Mouse (Mus musculus) right cerebral cortex, postnatal 36 days (tissue): ENCODE results near the gene Tfec.

ENCODE experiments used
- DNase-seq, 2 experiments: peaks; one replicate each; pipeline ENCODE4 v3.0.0; 2022; ENCODE audit warnings: low spot score in 2 of 2, mixed read lengths in 1 of 2

Tfec gene

GRCm38 (mm10) chr6:16898251-16898862 lies at the start of gene Tfec:
Gene Tfec, minus strand, starts transcription at chr6:16898441.
- no peak for DNase-seq

- DNase-seq, result no peak
Observed at GRCm38 (mm10) chr6:16947837-16948236, 49.6 kb upstream of the Tfec start.

- no peak for DNase-seq
Observed at GRCm38 (mm10) chr6:16943513-16943912, 45.3 kb upstream of the Tfec start.

DNA sequence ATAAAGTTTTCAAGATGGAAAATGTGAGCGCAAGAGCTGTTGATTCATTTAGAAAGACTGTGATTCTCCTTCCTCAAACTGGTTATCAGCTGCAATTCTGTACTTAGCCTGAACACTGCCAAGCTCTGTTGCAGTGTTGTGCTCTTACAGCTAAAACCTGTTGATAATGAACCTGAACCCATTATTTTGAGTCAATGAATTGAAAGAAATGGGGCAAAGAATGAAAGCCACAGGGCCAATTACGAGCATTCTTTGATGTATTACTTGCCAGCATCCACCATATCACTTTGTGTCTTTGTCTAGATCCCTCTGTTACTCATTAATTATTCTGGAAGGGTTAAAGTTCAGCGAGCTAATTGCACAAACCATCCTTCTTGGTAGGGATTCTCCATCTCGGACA lies 44.2 kb upstream of the Tfec start:
- DNase-seq, result no peak

DNA sequence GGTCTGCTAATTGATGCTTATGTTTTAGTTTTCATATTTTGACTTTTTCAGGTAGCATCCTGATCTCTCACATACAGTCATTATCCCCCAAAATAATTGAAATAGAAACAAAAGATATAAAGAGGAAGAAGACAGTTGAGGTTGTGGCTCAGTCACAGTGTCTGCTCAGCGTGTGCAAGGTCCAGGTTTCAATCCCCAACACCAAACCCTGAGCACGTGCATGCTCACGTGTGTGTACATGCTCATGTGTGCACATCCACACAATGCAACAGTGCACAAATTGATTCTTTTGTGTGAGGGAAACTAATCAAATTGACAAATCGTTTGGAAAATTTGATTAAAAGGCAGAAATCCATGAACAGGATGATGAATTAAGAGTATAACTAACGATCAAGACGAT lies 32.8 kb upstream of the Tfec start:
- no peak for DNase-seq

- DNase-seq, result no peak
Observed at GRCm38 (mm10) chr6:16920111-16920656, 21.9 kb upstream of the Tfec start.

DNA sequence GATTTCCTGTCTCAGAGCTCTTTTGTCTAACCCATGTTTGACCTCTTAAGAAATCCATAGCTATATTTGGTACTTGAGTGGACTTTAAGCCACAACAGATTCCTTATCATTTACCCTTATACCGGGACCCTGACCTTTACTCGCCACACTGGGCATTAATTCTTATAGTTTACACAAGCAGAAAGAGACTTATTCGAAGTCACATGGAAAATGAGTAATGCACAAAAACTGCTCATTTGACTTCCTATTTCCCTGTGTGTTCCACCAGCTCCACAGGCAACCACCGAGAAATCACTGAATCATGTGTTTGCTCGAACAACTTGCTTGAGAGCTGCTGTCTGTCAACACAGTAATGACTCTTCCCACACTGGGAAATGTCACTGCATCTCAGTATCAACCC lies 6.4 kb downstream of the Tfec start:
- no peak for DNase-seq

DNA sequence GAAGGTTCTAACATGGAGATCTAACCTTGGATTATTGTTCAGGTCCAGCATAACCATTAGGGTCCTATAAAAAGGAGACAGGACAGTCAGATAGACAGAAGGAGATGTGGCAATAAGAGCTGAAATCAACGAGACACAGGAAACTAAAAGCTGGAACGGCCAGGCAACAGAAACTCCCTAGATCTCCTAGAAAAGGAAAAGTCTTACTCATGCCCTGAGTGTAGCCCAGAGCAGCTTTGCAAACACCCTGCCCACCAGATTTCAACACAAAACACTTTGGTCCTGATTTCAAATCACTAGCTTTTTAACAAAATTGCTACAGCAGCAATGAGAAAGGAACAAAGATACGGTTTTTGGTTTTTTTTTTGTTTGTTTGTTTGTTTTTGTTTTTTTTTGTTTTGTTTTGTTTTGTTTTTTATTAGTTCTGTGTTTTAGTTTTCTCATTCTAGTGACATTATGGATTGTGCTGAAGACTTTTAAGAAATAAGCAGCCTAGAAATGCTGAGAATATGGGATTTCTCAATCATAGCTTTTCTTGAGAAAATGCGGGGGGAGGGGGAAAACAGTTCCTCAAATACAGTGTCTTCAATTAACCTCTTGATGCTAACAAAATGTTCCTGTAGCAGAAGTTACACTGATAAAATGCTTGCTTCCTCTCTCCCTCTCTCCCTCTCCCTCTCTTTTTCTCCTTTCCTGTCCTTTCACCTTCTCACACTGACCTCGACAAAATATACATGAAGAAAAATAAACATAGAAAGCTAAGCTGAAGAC lies 14.5 kb downstream of the Tfec start:
- DNase-seq, result no peak

- no peak for DNase-seq
Observed at GRCm38 (mm10) chr6:16874021-16874542, 24.2 kb downstream of the Tfec start.

GRCm38 (mm10) chr6:16870067-16870466 lies 28.2 kb downstream of the Tfec start:
- no peak for DNase-seq

DNA sequence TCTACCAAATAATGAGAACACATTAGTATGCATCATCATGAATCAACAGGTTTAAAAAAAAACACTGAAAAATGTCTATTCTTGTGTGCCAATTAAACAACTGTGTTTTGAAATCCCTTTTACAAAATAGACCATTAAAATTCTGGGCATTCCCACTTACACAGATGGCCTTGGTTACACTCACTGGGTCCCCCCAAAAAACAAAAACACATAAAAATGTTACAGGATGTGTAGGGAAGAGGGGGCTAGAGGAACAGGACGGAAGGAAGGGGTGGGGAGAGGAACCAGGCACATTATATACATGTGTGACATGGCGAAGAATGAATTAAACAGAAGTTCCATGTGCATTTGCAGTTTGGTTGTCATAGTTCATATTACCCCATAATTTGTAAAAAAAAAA lies 29.9 kb downstream of the Tfec start:
- no peak for DNase-seq

GRCm38 (mm10) chr6:16862753-16863508 lies 35.3 kb downstream of the Tfec start:
- DNase-seq, result no peak

GRCm38 (mm10) chr6:16862050-16862449 lies 36.2 kb downstream of the Tfec start:
- no peak for DNase-seq

DNA sequence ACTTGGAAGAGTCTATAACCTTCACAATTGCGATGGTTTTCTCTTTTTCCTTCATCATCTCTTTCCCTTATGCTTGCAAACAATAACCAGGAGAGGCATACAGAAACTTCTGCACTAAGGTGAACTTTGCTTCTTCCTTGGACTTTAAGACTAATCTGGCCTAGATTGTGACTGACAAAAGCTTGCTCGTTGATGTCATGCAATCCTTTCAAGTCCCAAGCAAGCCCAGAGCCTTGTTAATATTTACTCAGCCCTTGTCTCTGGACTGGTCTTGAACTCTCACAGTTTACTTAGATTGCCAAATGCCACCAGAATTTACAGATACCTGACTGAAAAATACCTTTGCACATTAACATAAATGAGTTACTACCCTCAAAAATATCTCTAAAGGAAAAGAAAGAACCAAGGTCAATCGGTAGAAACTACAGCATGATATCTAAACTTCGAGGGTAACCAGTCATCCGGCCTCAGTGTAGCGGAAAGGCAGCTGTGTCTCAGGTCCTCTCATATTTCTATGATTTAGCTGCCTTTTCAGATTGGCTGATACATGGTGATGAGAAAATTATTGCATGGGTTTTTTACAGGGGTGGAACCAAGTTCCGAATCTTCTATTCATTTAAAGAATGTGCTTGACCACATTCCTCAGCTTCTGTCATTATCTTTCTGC lies 42.2 kb downstream of the Tfec start:
- no peak for DNase-seq

DNA sequence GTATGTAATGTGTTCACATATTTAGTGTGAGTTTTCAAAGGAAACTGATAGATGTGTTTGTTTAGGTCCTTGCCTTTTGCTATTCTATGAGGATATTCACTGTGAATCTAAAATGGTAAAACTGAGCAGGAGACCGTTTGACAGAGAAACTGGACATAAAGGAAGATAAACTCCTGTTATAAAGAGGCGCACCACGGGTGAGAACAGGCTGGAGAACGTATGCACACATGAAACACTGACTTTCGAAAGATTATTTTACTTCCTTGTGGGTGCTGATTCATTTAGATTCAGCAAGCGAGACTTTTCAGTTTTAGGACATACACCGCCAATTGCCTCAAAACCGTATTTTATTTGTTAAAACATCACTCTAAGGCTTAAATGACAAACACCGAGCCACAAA lies 43.3 kb downstream of the Tfec start:
- no peak for DNase-seq

GRCm38 (mm10) chr6:16846521-16846920 lies 51.7 kb downstream of the Tfec start:
- no peak for DNase-seq

GRCm38 (mm10) chr6:16835631-16836030 lies 62.6 kb downstream of the Tfec start:
- no peak for DNase-seq

GRCm38 (mm10) chr6:16828304-16828703 lies 69.9 kb downstream of the Tfec start:
- DNase-seq, result no peak

GRCm38 (mm10) chr6:16821985-16822384 lies 76.3 kb downstream of the Tfec start:
- no peak for DNase-seq

GRCm38 (mm10) chr6:16806302-16806701 lies 91.9 kb downstream of the Tfec start:
- no peak for DNase-seq

- peak; percentile 10 to 11 for DNase-seq
Observed at GRCm38 (mm10) chr6:16797669-16798068, 100.6 kb downstream of the Tfec start.

DNA sequence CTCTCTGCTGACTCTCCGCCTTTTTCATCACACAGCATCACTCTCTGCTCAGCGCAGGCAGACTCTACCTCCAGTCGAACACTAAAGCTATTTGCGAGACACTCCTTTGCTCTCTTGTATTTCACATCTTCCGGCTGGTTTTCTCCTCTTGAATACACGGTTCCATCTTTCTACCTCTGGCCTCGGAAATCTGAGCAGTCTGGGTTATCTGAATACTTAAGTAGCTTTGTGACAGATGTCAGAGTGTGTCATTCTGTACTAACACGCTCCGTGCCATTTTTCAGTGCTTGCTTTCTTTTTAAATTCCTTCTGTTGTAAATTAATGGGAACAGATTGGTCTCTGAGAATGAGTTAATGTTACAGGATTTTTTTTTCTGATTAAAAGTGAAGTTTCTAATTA lies 101.3 kb downstream of the Tfec start:
- DNase-seq, result no peak
